Mouse (Mus musculus) liver, embryonic 14.5 days (tissue): ENCODE results near the gene Txn1. TPM values are rescaled to one million over a fixed set of nuclear protein-coding genes. Genes with fewer than 3 reads are reported as not detected.

Source experiments
- ATAC-seq: fragments of 200-750 bp; cut with Nextera tagmentation; 2 replicates; pipeline ENCODE4 v1.8.0; 2017; ENCODE audit warnings: moderate number of reproducible peaks, mild to moderate bottlenecking, moderate library complexity; ENCODE audit not compliant: insufficient read depth
- DNase-seq, 3 experiments: peaks; one replicate each; pipeline ENCODE4 v3.0.0-alpha.2; 2012 to 2013; ENCODE audit warnings: low read depth in 3 of 3, low spot score in 3 of 3
- H3K27ac ChIP-seq: fragments of 300-500 bp; sonication (generic); 2 replicates; pipeline ENCODE4 v1.5.1; 2014; ENCODE audit warnings: moderate library complexity, mild to moderate bottlenecking, control low read depth, inconsistent platforms
- H3K27me3 ChIP-seq: fragments of 300-500 bp; sonication (generic); 2 replicates; pipeline ENCODE4 v1.6.1; 2014; ENCODE audit warnings: mild to moderate bottlenecking, low read length, moderate library complexity; ENCODE audit not compliant: control insufficient read depth, insufficient read depth
- H3K36me3 ChIP-seq: fragments of 300-500 bp; sonication (generic); replicated peaks from 2 replicates; pipeline ENCODE4 v1.6.1; 2014; ENCODE audit warnings: low read depth; ENCODE audit not compliant: control insufficient read depth, insufficient read depth
- H3K4me1 ChIP-seq, 2 experiments: fragments of 200-500 bp in 1 of 2; fragments of 300-500 bp in 1 of 2; sonication (generic) in 1 of 2; replicated peaks; 2 replicates each; pipeline ENCODE4 v1.6.1; 2012 to 2014; ENCODE audit warnings: antibody characterized with exemption in 1 of 2, inconsistent platforms in 1 of 2, low read length in 1 of 2; ENCODE audit not compliant: control insufficient read depth in 2 of 2, insufficient read depth in 2 of 2
- H3K4me2 ChIP-seq: fragments of 300-500 bp; sonication (generic); 2 replicates; pipeline ENCODE4 v1.6.1; 2014; ENCODE audit warnings: low read depth, mild to moderate bottlenecking, control low read depth, moderate library complexity
- H3K4me3 ChIP-seq, 2 experiments: fragments of 200-500 bp in 1 of 2; fragments of 300-500 bp in 1 of 2; sonication (generic) in 1 of 2; 2 replicates each; pipeline ENCODE4 v1.5.1; 2012 to 2014; ENCODE audit warnings: low read depth in 2 of 2, low read length in 2 of 2, mild to moderate bottlenecking in 2 of 2, control low read depth in 1 of 2, inconsistent platforms in 1 of 2, moderate library complexity in 1 of 2; ENCODE audit not compliant: insufficient read depth in 1 of 2
- H3K9ac ChIP-seq: fragments of 300-500 bp; sonication (generic); replicated peaks from 2 replicates; pipeline ENCODE4 v1.6.1; 2014; ENCODE audit warnings: mild to moderate bottlenecking, control low read depth, moderate library complexity
- H3K9me3 ChIP-seq: fragments of 300-500 bp; sonication (generic); 2 replicates; pipeline ENCODE4 v1.6.1; 2016; ENCODE audit warnings: low read length, mixed read lengths; ENCODE audit not compliant: control insufficient read depth
- CTCF ChIP-seq: IDR thresholded peaks from 2 replicates; pipeline ENCODE4 v1.5.1; 2016; ENCODE audit warnings: antibody characterized with exemption, low read depth, control low read depth
- EP300 ChIP-seq: IDR thresholded peaks from 2 replicates; pipeline ENCODE4 v1.6.1; 2016; ENCODE audit warnings: antibody characterized with exemption, low read depth
- WGBS: fragments of 180-500 bp; shearing (Covaris S2); extraction: QIAGEN DNeasy Blood & Tissue Kit; methylation state at CpG from one replicate; pipeline ENCODE4 v1.1.7; 2014; ENCODE audit not compliant: insufficient replicate concordance; 5-methylcytosine and 5-hydroxymethylcytosine counted together
- polyA plus RNA-seq, 2 experiments: library from polyadenylated mRNA; depleted of rRNA in 1 of 2; stranded (reverse) in 1 of 2; unstranded in 1 of 2; fragments of >200 nt; fragmentation: Nextera tagmentation in 1 of 2; extraction: Ambion mirVana in 1 of 2; gene quantifications; 2 replicates each; pipeline versions ENCODE4 v1.2.1 to v1.2.3; 2012 to 2014

The Txn1 gene
- polyA plus RNA-seq, 2 experiments: 165 to 254 TPM

DNA sequence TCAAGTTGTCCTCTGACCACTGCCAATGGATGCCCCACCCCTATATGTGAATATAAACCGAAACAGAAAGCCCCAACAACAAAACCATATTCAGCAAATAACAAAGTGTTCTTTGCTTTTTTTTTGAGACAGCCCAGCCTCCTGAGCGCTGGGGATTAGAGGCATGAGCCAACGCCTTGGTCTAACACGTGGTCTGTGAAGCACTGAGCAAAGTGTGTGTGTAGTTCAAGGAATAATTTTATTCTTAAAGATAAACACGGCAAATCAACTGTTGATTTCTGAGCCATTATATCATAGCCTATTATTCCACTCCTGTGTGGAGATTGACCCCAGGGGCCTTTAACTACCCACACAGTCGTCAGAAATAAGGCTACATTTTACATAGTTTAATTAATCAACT, 1.6 kb downstream of the Txn1 start:
- no peak for TF ChIP-seq EP300
- no peak for TF ChIP-seq CTCF
- Histone ChIP-seq H3K4me2 (peak overlapping the region; percentile 63), H3K27me3 (no peaks in the 10 kb centered on the region), H3K9me3 (no peaks in the 10 kb centered on the region; the same call in 1 of the 2 replicates), H3K4me1 (peaks cover 27 to 35% of the 10 kb centered on the region in 2 experiments), H3K27ac (no peak overlapping the region), H3K9ac (peak overlapping the region; percentile 89), H3K36me3 (peaks cover 25% of the 10 kb centered on the region), H3K4me3 (peak overlapping the region in 1 of 2 experiments; percentile 89)
- 72% methylated on average over 6 of the region's 6 CpGs for WGBS
- DNase-seq: no peak
- ATAC-seq: no peak

DNA sequence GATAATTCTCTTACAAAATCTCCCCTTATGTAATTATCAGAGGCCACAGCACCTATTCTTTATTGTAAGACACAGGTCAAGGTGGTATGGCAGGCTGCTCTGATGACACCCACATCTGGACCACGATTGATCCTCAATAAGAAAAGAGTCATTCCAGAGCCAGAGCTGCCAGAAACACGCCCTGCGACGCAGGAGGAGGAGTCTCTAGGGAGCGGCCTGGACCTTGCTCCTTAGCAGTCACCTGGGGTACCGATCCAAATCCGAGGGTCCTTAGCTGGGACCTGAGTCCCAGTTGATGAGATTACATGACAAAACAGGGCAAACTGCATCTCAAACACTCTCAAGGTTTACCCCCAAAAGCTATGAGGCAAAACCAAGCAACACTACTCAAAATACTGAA, 2.4 kb downstream of the Txn1 start:
- Histone ChIP-seq H3K9ac (no peak overlapping the region; the same call in 1 of the 2 replicates), H3K4me3 (no peak overlapping the region), H3K9me3 (no peaks in the 10 kb centered on the region; the same call in 1 of the 2 replicates), H3K27me3 (no peaks in the 10 kb centered on the region), H3K4me2 (peak overlapping the region; percentile 63), H3K4me1 (peaks cover 27 to 35% of the 10 kb centered on the region in 2 experiments), H3K36me3 (peaks cover 30% of the 10 kb centered on the region), H3K27ac (no peak overlapping the region)
- DNase-seq: no peak
- no peak for TF ChIP-seq CTCF
- no peak for TF ChIP-seq EP300
- ATAC-seq: no peak
- WGBS: 92% methylated on average over 7 of the region's 7 CpGs

DNA sequence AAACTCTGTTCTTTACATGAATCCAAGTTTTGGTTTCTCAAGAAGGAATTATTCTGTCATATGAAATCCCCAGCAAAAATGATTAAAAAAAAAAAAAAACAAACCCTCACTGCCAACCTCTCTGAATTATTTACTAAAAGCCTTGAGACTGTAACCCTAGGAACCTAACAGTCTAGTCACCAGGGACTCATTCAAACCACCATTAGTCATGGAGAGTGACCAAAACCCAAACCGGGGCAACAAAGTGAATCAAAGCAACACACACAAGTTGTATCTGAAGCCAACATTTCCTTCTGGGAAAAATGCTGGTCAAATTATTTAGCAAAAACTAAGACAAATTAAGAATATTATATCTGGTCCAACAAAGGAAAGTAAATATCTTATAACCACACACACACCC, 3.3 kb downstream of the Txn1 start:
- ATAC-seq (no peak), DNase-seq (no peak)
- Histone ChIP-seq H3K36me3 (peaks cover 34% of the 10 kb centered on the region), H3K27ac (no peak overlapping the region), H3K9me3 (no peaks in the 10 kb centered on the region; the same call in 1 of the 2 replicates), H3K9ac (no peak overlapping the region), H3K4me3 (no peak overlapping the region), H3K4me1 (peaks cover 27 to 30% of the 10 kb centered on the region in 2 experiments), H3K4me2 (no peak overlapping the region; the same call in 1 of the 2 replicates), H3K27me3 (no peaks in the 10 kb centered on the region)
- no peak for TF ChIP-seq EP300
- TF ChIP-seq CTCF: no peak
- whole genome bisulfite sequencing: 92% methylated on average over 1 of the region's 1 CpGs

DNA sequence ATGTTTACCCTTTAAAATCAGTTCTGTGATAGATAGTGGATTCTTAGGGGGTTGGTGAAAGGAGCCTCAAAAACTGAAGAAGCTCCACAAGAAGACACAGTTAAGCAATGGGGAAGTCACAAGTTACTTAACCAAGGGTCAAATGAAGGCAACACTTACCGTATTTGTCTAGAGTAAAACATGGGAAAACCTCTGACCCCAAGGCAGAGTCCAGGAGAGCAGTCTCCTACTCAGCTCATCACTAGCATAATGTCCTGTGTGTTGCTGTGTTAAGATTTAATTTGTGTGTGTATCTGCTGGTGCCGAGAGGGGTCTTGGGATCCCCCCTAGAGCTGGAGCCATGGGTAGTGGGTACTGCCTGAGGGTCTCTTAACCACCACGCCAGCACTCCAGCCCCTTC, 3.8 kb downstream of the Txn1 start:
- Histone ChIP-seq H3K4me3 (no peak overlapping the region), H3K36me3 (peaks cover 36% of the 10 kb centered on the region), H3K4me2 (peak overlapping the region; percentile 4; the same call in 1 of the 2 replicates), H3K27ac (no peak overlapping the region), H3K27me3 (no peaks in the 10 kb centered on the region), H3K9ac (no peak overlapping the region), H3K4me1 (peaks cover 23 to 28% of the 10 kb centered on the region in 2 experiments), H3K9me3 (no peaks in the 10 kb centered on the region; the same call in 1 of the 2 replicates)
- 73% methylated on average over 3 of the region's 3 CpGs for WGBS
- TF ChIP-seq CTCF (no peak), EP300 (no peak)
- ATAC-seq (no peak), DNase-seq (no peak)

DNA sequence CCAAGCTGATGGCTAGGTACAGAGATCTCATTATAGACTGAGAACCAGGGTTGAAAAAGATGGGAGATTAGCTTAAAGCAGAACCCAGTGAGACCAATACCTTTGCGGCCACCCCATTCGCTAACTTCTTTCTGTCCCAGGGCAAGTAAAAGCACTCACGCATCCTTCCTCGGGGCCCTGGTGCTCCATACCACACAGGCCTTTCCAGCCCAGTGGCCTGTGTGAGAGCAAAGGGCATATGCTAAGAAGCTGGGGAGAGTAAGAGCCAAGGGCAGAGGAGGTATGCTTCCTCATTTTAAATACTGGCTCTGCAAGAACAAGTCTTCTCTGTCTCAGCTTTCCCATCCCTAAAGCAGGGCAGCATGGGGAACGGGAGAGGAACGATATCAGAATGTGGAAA, 6.3 kb downstream of the Txn1 start:
- H3K9ac ChIP-seq: no peak overlapping the region
- DNase-seq (no peak), ATAC-seq (no peak)
- peaks cover 14 to 19% of the 10 kb centered on the region in 2 experiments for H3K4me1 ChIP-seq
- H3K36me3 ChIP-seq: peaks cover 48% of the 10 kb centered on the region
- WGBS: 85% methylated on average over 6 of the region's 6 CpGs
- no peak overlapping the region for H3K27ac ChIP-seq
- no peaks in the 10 kb centered on the region; the same call in 1 of the 2 replicates for H3K9me3 ChIP-seq
- no peak for TF ChIP-seq EP300
- no peak for TF ChIP-seq CTCF
- no peak overlapping the region for H3K4me3 ChIP-seq
- no peaks in the 10 kb centered on the region for H3K27me3 ChIP-seq
- H3K4me2 ChIP-seq: no peak overlapping the region
